ENCODE assay signal across 1 mouse cellular context in the genomic region with DNA sequence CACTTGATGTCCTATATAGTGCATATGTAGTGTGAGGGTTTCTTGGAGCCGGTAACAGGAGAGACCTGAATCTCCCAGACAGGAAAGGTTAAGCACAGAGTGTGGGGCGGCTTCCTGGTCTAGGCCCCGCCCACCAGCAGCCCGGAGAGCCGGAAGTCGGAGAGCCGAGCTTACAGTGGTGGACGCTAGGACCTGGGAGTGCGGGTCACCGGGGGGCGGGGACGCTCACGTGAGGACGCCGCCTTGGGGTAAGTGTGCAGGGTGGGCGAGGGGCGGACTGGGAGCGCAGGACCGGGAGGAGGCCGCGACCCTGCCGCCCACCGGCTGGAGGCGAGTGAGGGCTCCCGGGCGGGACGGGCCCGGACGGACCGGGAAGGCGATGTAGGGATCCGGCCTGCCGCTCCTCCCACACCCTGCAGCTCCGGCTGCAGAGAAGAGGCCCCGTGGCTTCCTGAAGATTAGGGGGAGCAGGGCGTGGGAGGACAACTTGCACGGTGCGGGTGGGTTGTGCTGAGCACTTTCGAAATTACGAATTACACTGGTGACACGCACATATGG.
TF ChIP-seq lines count a peak whose summit lies in the region.

Gene Washc1, plus strand, starts transcription at position 144 of the 558 bp plus-strand sequence.

TF ChIP-seq in CH12.LX, 34 proteins besides CTCF, POLR2A, EP300 and RAD21 (continued from another document):
- TF ChIP-seq CHD2 (IDR thresholded peaks at IDR 0.05; ENCODE audit: low read length) (peak; percentile 49), ETS1 (conservative IDR thresholded peaks at IDR 0.05; ENCODE audit: low read depth, low read length) (peak; percentile 20; the same call in 1 of the 2 replicates), MAFK (IDR thresholded peaks at IDR 0.05; ENCODE audit: insufficient replicate concordance, low read length) (no peak), JUND (conservative IDR thresholded peaks at IDR 0.05; ENCODE audit: low read depth, low read length) (no peak), HCFC1 (IDR thresholded peaks at IDR 0.05; ENCODE audit: low read depth, low read length) (peak; percentile 78), NELFE (IDR thresholded peaks at IDR 0.05; ENCODE audit: low read depth, low read length) (peak; percentile 68), SMC3 (IDR thresholded peaks at IDR 0.05; ENCODE audit: low read depth, low read length) (no peak), E2F4 (IDR thresholded peaks at IDR 0.05; ENCODE audit: insufficient replicate concordance, low read depth, low read length) (no peak), PAX5 (IDR thresholded peaks at IDR 0.05; ENCODE audit: low read length) (no peak), GABPA (IDR thresholded peaks at IDR 0.05; ENCODE audit: insufficient replicate concordance, low read depth, low read length) (peak; percentile 10; the same call in 1 of the 2 replicates), MEF2A (IDR thresholded peaks at IDR 0.05; ENCODE audit: borderline replicate concordance, low read depth, low read length) (peak; percentile 71; the same call in 1 of the 2 replicates), ZMIZ1 (IDR thresholded peaks at IDR 0.05; ENCODE audit: low read depth, low read length) (0 out of 2 replicates have a peak, but pooled peaks have one; percentile 53), USF2 (conservative IDR thresholded peaks at IDR 0.05; ENCODE audit: low read depth, low read length) (no peak), TCF12 (IDR thresholded peaks at IDR 0.05; ENCODE audit: low read depth, low read length) (peak; percentile 74; the same call in 1 of the 2 replicates), POLR2AphosphoS2 (IDR thresholded peaks at IDR 0.05; ENCODE audit: low read depth, low read length) (0 out of 2 replicates have a peak, but pooled peaks have one; percentile 61), IRF4 (IDR thresholded peaks at IDR 0.05; ENCODE audit: low read depth, low read length) (peak; percentile 83), MAX (IDR thresholded peaks at IDR 0.05; ENCODE audit: low read length) (peak; percentile 26; the same call in 1 of the 2 replicates), CHD1 (IDR thresholded peaks at IDR 0.05; ENCODE audit: low read depth, low read length) (no peak), ZC3H11A (IDR thresholded peaks at IDR 0.05; ENCODE audit: low read depth, low read length) (no peak), ZNF384 (IDR thresholded peaks at IDR 0.05; ENCODE audit: low read depth, low read length) (no peak; the same call in 1 of the 2 replicates), KAT2A (IDR thresholded peaks at IDR 0.05; ENCODE audit: insufficient replicate concordance, low read length) (0 out of 2 replicates have a peak, but pooled peaks have one; percentile 35), USF1 (IDR thresholded peaks at IDR 0.05; ENCODE audit: low read depth, low read length) (peak; percentile 66), MAZ (IDR thresholded peaks at IDR 0.05; ENCODE audit: low read depth, low read length) (peak; percentile 77; the same call in 1 of the 2 replicates), BHLHE40 (IDR thresholded peaks at IDR 0.05; ENCODE audit: low read depth, low read length) (peak; percentile 100), SIN3A (IDR thresholded peaks at IDR 0.05; ENCODE audit: low read length) (peak; percentile 97)
